Mouse (Mus musculus) liver, embryonic 14.5 days (tissue): Measurements from ENCODE around the gene Gle1. TPM values are rescaled to one million over a fixed set of nuclear protein-coding genes. Genes with fewer than 3 reads are reported as not detected.
"Not testable (repeated sequence)": the region's sequence is repeated elsewhere in the genome, so short reads cannot be mapped to it uniquely, and the experiment has no call there.

Experiments
- ATAC-seq: fragments of 200-750 bp; cut with Nextera tagmentation; 2 replicates; pipeline ENCODE4 v1.8.0; 2017; ENCODE audit warnings: moderate number of reproducible peaks, mild to moderate bottlenecking, moderate library complexity; ENCODE audit not compliant: insufficient read depth
- DNase-seq, 3 experiments: peaks; one replicate each; pipeline ENCODE4 v3.0.0-alpha.2; 2012 to 2013; ENCODE audit warnings: low read depth in 3 of 3, low spot score in 3 of 3
- H3K27ac ChIP-seq: fragments of 300-500 bp; sonication (generic); 2 replicates; pipeline ENCODE4 v1.5.1; 2014; ENCODE audit warnings: moderate library complexity, mild to moderate bottlenecking, control low read depth, inconsistent platforms
- H3K27me3 ChIP-seq: fragments of 300-500 bp; sonication (generic); 2 replicates; pipeline ENCODE4 v1.6.1; 2014; ENCODE audit warnings: mild to moderate bottlenecking, low read length, moderate library complexity; ENCODE audit not compliant: control insufficient read depth, insufficient read depth
- H3K36me3 ChIP-seq: fragments of 300-500 bp; sonication (generic); replicated peaks from 2 replicates; pipeline ENCODE4 v1.6.1; 2014; ENCODE audit warnings: low read depth; ENCODE audit not compliant: control insufficient read depth, insufficient read depth
- H3K4me1 ChIP-seq, 2 experiments: fragments of 200-500 bp in 1 of 2; fragments of 300-500 bp in 1 of 2; sonication (generic) in 1 of 2; replicated peaks; 2 replicates each; pipeline ENCODE4 v1.6.1; 2012 to 2014; ENCODE audit warnings: antibody characterized with exemption in 1 of 2, inconsistent platforms in 1 of 2, low read length in 1 of 2; ENCODE audit not compliant: control insufficient read depth in 2 of 2, insufficient read depth in 2 of 2
- H3K4me2 ChIP-seq: fragments of 300-500 bp; sonication (generic); 2 replicates; pipeline ENCODE4 v1.6.1; 2014; ENCODE audit warnings: low read depth, mild to moderate bottlenecking, control low read depth, moderate library complexity
- H3K4me3 ChIP-seq, 2 experiments: fragments of 200-500 bp in 1 of 2; fragments of 300-500 bp in 1 of 2; sonication (generic) in 1 of 2; 2 replicates each; pipeline ENCODE4 v1.5.1; 2012 to 2014; ENCODE audit warnings: low read depth in 2 of 2, low read length in 2 of 2, mild to moderate bottlenecking in 2 of 2, control low read depth in 1 of 2, inconsistent platforms in 1 of 2, moderate library complexity in 1 of 2; ENCODE audit not compliant: insufficient read depth in 1 of 2
- H3K9ac ChIP-seq: fragments of 300-500 bp; sonication (generic); replicated peaks from 2 replicates; pipeline ENCODE4 v1.6.1; 2014; ENCODE audit warnings: mild to moderate bottlenecking, control low read depth, moderate library complexity
- H3K9me3 ChIP-seq: fragments of 300-500 bp; sonication (generic); 2 replicates; pipeline ENCODE4 v1.6.1; 2016; ENCODE audit warnings: low read length, mixed read lengths; ENCODE audit not compliant: control insufficient read depth
- CTCF ChIP-seq: IDR thresholded peaks from 2 replicates; pipeline ENCODE4 v1.5.1; 2016; ENCODE audit warnings: antibody characterized with exemption, low read depth, control low read depth
- EP300 ChIP-seq: IDR thresholded peaks from 2 replicates; pipeline ENCODE4 v1.6.1; 2016; ENCODE audit warnings: antibody characterized with exemption, low read depth
- WGBS: fragments of 180-500 bp; shearing (Covaris S2); extraction: QIAGEN DNeasy Blood & Tissue Kit; methylation state at CpG from one replicate; pipeline ENCODE4 v1.1.7; 2014; ENCODE audit not compliant: insufficient replicate concordance; 5-methylcytosine and 5-hydroxymethylcytosine counted together
- polyA plus RNA-seq, 2 experiments: library from polyadenylated mRNA; depleted of rRNA in 1 of 2; stranded (reverse) in 1 of 2; unstranded in 1 of 2; fragments of >200 nt; fragmentation: Nextera tagmentation in 1 of 2; extraction: Ambion mirVana in 1 of 2; gene quantifications; 2 replicates each; pipeline versions ENCODE4 v1.2.1 to v1.2.3; 2012 to 2014

Gle1 gene
- polyA plus RNA-seq, 2 experiments: 13.5 to 17.6 TPM

GRCm38 (mm10) chr2:29891773-29892172, 43.5 kb upstream of the Gle1 start:
- Histone ChIP-seq H3K4me3 (no peak overlapping the region), H3K9ac (no peak overlapping the region), H3K27ac (no peak overlapping the region), H3K4me1 (peaks cover 14 to 16% of the 10 kb centered on the region in 2 experiments), H3K27me3 (peaks cover 5% of the 10 kb centered on the region), H3K4me2 (no peak overlapping the region), H3K9me3 (no peaks in the 10 kb centered on the region), H3K36me3 (peaks cover 48% of the 10 kb centered on the region)
- no peak for TF ChIP-seq EP300
- TF ChIP-seq CTCF: no peak
- DNase-seq: no peak
- ATAC-seq: no peak
- 92% methylated on average over 6 of the region's 6 CpGs for WGBS

GRCm38 (mm10) chr2:29896071-29896470, 39.2 kb upstream of the Gle1 start:
- H3K9ac ChIP-seq: no peak overlapping the region
- TF ChIP-seq CTCF: no peak
- no peak for TF ChIP-seq EP300
- ATAC-seq (no peak), DNase-seq (no peak)
- WGBS: 81% methylated on average over 1 of the region's 1 CpGs
- no peak overlapping the region for H3K4me2 ChIP-seq
- H3K27ac ChIP-seq: no peak overlapping the region
- peaks cover 81% of the 10 kb centered on the region for H3K36me3 ChIP-seq
- H3K27me3 ChIP-seq: no peaks in the 10 kb centered on the region
- H3K9me3 ChIP-seq: no peaks in the 10 kb centered on the region
- peaks cover 3 to 5% of the 10 kb centered on the region in 2 experiments for H3K4me1 ChIP-seq
- H3K4me3 ChIP-seq: no peak overlapping the region

- H3K36me3 ChIP-seq: peaks cover 87% of the 10 kb centered on the region
Measured at GRCm38 (mm10) chr2:29897366-29897765, 37.9 kb upstream of the Gle1 start.

GRCm38 (mm10) chr2:29898081-29898480, 37.1 kb upstream of the Gle1 start:
- Histone ChIP-seq H3K4me3 (no peak overlapping the region), H3K4me1 (no peaks in the 10 kb centered on the region), H3K9me3 (no peaks in the 10 kb centered on the region), H3K36me3 (peaks cover 87% of the 10 kb centered on the region), H3K27ac (no peak overlapping the region), H3K4me2 (no peak overlapping the region), H3K27me3 (no peaks in the 10 kb centered on the region), H3K9ac (no peak overlapping the region)
- 88% methylated on average over 1 of the region's 1 CpGs for WGBS
- DNase-seq: no peak
- ATAC-seq: no peak
- TF ChIP-seq CTCF (no peak), EP300 (no peak)

More at GRCm38 (mm10) chr2:29897366-29897765, 37.9 kb upstream of the Gle1 start:
- DNase-seq (no peak), ATAC-seq (no peak)
- Histone ChIP-seq H3K27ac (no peak overlapping the region), H3K4me3 (no peak overlapping the region), H3K4me2 (no peak overlapping the region), H3K4me1 (no peaks in the 10 kb centered on the region), H3K9me3 (no peaks in the 10 kb centered on the region), H3K27me3 (no peaks in the 10 kb centered on the region), H3K9ac (no peak overlapping the region)
- WGBS: 76% methylated on average over 2 of the region's 2 CpGs
- no peak for TF ChIP-seq EP300
- no peak for TF ChIP-seq CTCF

GRCm38 (mm10) chr2:29902194-29902593, 33.0 kb upstream of the Gle1 start:
- no peaks in the 10 kb centered on the region for H3K9me3 ChIP-seq
- H3K4me3 ChIP-seq: no peak overlapping the region
- DNase-seq: no peak
- no peaks in the 10 kb centered on the region for H3K27me3 ChIP-seq
- H3K36me3 ChIP-seq: peaks cover 88% of the 10 kb centered on the region
- no peak for TF ChIP-seq EP300
- no peak for TF ChIP-seq CTCF
- no peak overlapping the region for H3K9ac ChIP-seq
- H3K27ac ChIP-seq: no peak overlapping the region
- no peaks in the 10 kb centered on the region for H3K4me1 ChIP-seq
- WGBS: 88% methylated on average over 10 of the region's 10 CpGs
- no peak overlapping the region for H3K4me2 ChIP-seq
- no peak for ATAC-seq

- H3K36me3 ChIP-seq: peaks cover 60% of the 10 kb centered on the region
- H3K27ac ChIP-seq, H3K4me2 ChIP-seq, H3K4me3 ChIP-seq, H3K9ac ChIP-seq, H3K27me3 ChIP-seq, ATAC-seq, H3K4me1 ChIP-seq, DNase-seq, H3K9me3 ChIP-seq: not testable (repeated sequence)
- WGBS: 80% methylated on average over 2 of the region's 2 CpGs
Measured at GRCm38 (mm10) chr2:29908171-29908570, 27.1 kb upstream of the Gle1 start.
